Comparison of ENCODE assay signal across 17 mouse cellular contexts in the genomic region with DNA sequence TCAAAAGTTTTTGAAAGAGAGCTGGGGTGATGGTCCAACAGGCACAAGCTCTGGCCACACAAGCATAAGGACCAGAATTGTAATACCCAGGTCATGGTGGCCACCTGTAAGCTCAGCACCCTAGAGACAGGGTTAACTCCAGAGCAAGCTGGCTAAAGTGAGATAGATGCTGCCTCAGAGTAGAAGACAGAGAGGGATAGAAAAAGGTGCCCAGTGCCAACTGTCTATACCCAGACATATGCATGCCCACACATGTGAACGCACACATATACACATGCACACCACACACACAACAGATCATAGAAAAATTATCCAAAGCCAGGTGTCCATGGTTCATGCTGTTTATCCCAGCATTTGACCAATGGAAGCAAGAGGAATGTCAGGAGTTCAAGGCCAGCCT. TPM values are rescaled to one million over a fixed set of nuclear protein-coding genes. Genes with fewer than 3 reads are reported as not detected.
A peak's percentile ranks its signal among the peaks of the same experiment; 100 is the strongest.
DNase-seq lines count a peak whose midpoint lies in the region; ATAC-seq and TF ChIP-seq lines count a peak whose summit lies in the region.
"Had no signal": no experiment of that assay in that cellular context is flagged by ENCODE, and none has a peak within 500 bp of the region (broad histone marks: within the 10 kb centered on the region; RNA-seq: fewer than 3 reads in every experiment).

No protein-coding gene starts in this region.

- no peak overlapping the region for H3K4me2 ChIP-seq in forebrain, embryonic 11.5 days (ENCODE audit: low read depth, low read length, severe bottlenecking)
- no peak overlapping the region for H3K4me2 ChIP-seq in forebrain, embryonic 16.5 days (ENCODE audit: low read length)
- no peak overlapping the region for H3K4me2 ChIP-seq in hindbrain, embryonic 15.5 days
- H3K4me2 ChIP-seq in midbrain, embryonic 11.5 days, result no peak overlapping the region
- no peak overlapping the region for H3K4me2 ChIP-seq in midbrain, postnatal 0 days (ENCODE audit: low read depth, low read length, poor library complexity, severe bottlenecking)
- H3K4me2 ChIP-seq in hindbrain, postnatal 0 days (ENCODE audit: low read depth, low read length), result no peak overlapping the region
- H3K4me2 ChIP-seq: embryonic facial prominence, embryonic 12.5 days; intestine, embryonic 15.5 days; limb, embryonic 15.5 days had no signal

- 91% methylated on average over 1 of the region's 1 CpGs for WGBS in forebrain, embryonic 11.5 days
- WGBS in forebrain, embryonic 16.5 days, result 96% methylated on average over 1 of the region's 1 CpGs
- 90% methylated on average over 1 of the region's 1 CpGs for WGBS in hindbrain, embryonic 15.5 days
- WGBS in hindbrain, embryonic 10.5 days, result 95% methylated on average over 1 of the region's 1 CpGs
- 95% methylated on average over 1 of the region's 1 CpGs for WGBS in midbrain, embryonic 11.5 days
- WGBS in midbrain, postnatal 0 days, result 91% methylated on average over 1 of the region's 1 CpGs
- WGBS in hindbrain, postnatal 0 days, result 97% methylated on average over 1 of the region's 1 CpGs

- intact Hi-C loops in gastrocnemius, postnatal 36 days (cut with DNase I), result loop anchor here (5.0 kb wide), 1 partner anchor 168 kb away; no protein-coding TSS in a partner anchor

- H3K27ac ChIP-seq in forebrain, embryonic 11.5 days (ENCODE audit: low read depth, low read length), result no peak overlapping the region
- no peak overlapping the region for H3K27ac ChIP-seq in forebrain, embryonic 16.5 days (ENCODE audit: low read length)
- H3K27ac ChIP-seq in hindbrain, embryonic 15.5 days (replicated peaks), result no peak overlapping the region
- no peak overlapping the region for H3K27ac ChIP-seq in hindbrain, embryonic 10.5 days
- no peak overlapping the region for H3K27ac ChIP-seq in midbrain, embryonic 11.5 days (ENCODE audit: low read depth, low read length)
- no peak overlapping the region for H3K27ac ChIP-seq in midbrain, postnatal 0 days (ENCODE audit: low read depth, low read length)
- H3K27ac ChIP-seq in hindbrain, postnatal 0 days, result no peak overlapping the region
- H3K27ac ChIP-seq: embryonic facial prominence, embryonic 12.5 days; gastrocnemius, adult 2 months; intestine, embryonic 15.5 days; limb, embryonic 15.5 days had no signal

- H3K9ac ChIP-seq in forebrain, embryonic 11.5 days (ENCODE audit: low read length), result no peak overlapping the region
- no peak overlapping the region for H3K9ac ChIP-seq in forebrain, embryonic 16.5 days (replicated peaks; ENCODE audit: low read depth, low read length)
- no peak overlapping the region for H3K9ac ChIP-seq in hindbrain, embryonic 15.5 days
- no peak overlapping the region for H3K9ac ChIP-seq in midbrain, embryonic 11.5 days (ENCODE audit: low read length)
- H3K9ac ChIP-seq in midbrain, postnatal 0 days (replicated peaks; ENCODE audit: low read length, poor library complexity, severe bottlenecking), result no peak overlapping the region
- H3K9ac ChIP-seq in hindbrain, postnatal 0 days (replicated peaks; ENCODE audit: low read length), result no peak overlapping the region
- H3K9ac ChIP-seq: embryonic facial prominence, embryonic 12.5 days; intestine, embryonic 15.5 days; limb, embryonic 15.5 days had no signal

- H3K4me3 ChIP-seq in forebrain, embryonic 11.5 days (ENCODE audit: low read depth, low read length), result no peak overlapping the region
- no peak overlapping the region for H3K4me3 ChIP-seq in forebrain, embryonic 16.5 days (replicated peaks; ENCODE audit: low read length)
- no peak overlapping the region for H3K4me3 ChIP-seq in hindbrain, embryonic 15.5 days
- no peak overlapping the region for H3K4me3 ChIP-seq in hindbrain, embryonic 10.5 days
- no peak overlapping the region for H3K4me3 ChIP-seq in midbrain, embryonic 11.5 days (ENCODE audit: low read depth, low read length)
- no peak overlapping the region for H3K4me3 ChIP-seq in midbrain, postnatal 0 days (ENCODE audit: low read depth, low read length)
- no peak overlapping the region for H3K4me3 ChIP-seq in hindbrain, postnatal 0 days (ENCODE audit: low read length)
- H3K4me3 ChIP-seq: embryonic facial prominence, embryonic 12.5 days; erythroblast, embryonic 14.5 days; gastrocnemius, adult 2 months; intestine, embryonic 15.5 days; limb, embryonic 15.5 days had no signal

- no peak for DNase-seq in forebrain, embryonic 11.5 days (ENCODE audit: low spot score)
- DNase-seq in hindbrain, embryonic 10.5 days (ENCODE audit: low spot score), result no peak
- no peak for DNase-seq in midbrain, embryonic 11.5 days (ENCODE audit: low spot score, missing footprints)
- no peak for DNase-seq in midbrain, postnatal 0 days (ENCODE audit: low spot score)
- DNase-seq in hindbrain, postnatal 0 days (ENCODE audit: low spot score), result no peak
- DNase-seq in gastrocnemius, postnatal 36 days, result no peak
- DNase-seq: gastrocnemius, adult 2 months; thymus, adult 18-20 months; thymus, postnatal 36 days had no signal

- no peaks in the 10 kb centered on the region; the same call in 1 of the 2 replicates for H3K27me3 ChIP-seq in forebrain, embryonic 11.5 days (ENCODE audit: control insufficient read depth, insufficient read depth, low read length)
- no peaks in the 10 kb centered on the region for H3K27me3 ChIP-seq in forebrain, embryonic 16.5 days (replicated peaks; ENCODE audit: control insufficient read depth, insufficient read depth, low read length)
- no peaks in the 10 kb centered on the region for H3K27me3 ChIP-seq in hindbrain, embryonic 15.5 days
- H3K27me3 ChIP-seq in hindbrain, embryonic 10.5 days (ENCODE audit: insufficient read depth, poor library complexity, severe bottlenecking), result no peaks in the 10 kb centered on the region
- H3K27me3 ChIP-seq in midbrain, embryonic 11.5 days (ENCODE audit: control insufficient read depth, insufficient read depth, low read length), result no peaks in the 10 kb centered on the region
- H3K27me3 ChIP-seq in midbrain, postnatal 0 days (ENCODE audit: insufficient read depth, low read length), result no peaks in the 10 kb centered on the region
- no peaks in the 10 kb centered on the region for H3K27me3 ChIP-seq in hindbrain, postnatal 0 days (ENCODE audit: insufficient read depth, low read length)
- H3K27me3 ChIP-seq: embryonic facial prominence, embryonic 12.5 days; intestine, embryonic 15.5 days; limb, embryonic 15.5 days had no signal

- 0 out of 2 replicates have a peak, but pooled peaks have one; percentile 24 for ATAC-seq in forebrain, embryonic 11.5 days (replicated peaks; ENCODE audit: low FRiP score)
- ATAC-seq in forebrain, embryonic 16.5 days, result no peak; the same call in 1 of the 2 replicates
- ATAC-seq in hindbrain, embryonic 15.5 days (ENCODE audit: low FRiP score, low read depth), result peak; percentile 40; the same call in 1 of the 2 replicates
- 0 out of 2 replicates have a peak, but pooled peaks have one; percentile 35 for ATAC-seq in midbrain, embryonic 11.5 days (ENCODE audit: low FRiP score)
- no peak for ATAC-seq in midbrain, postnatal 0 days (ENCODE audit: low FRiP score)
- ATAC-seq in hindbrain, postnatal 0 days, result 0 out of 2 replicates have a peak, but pooled peaks have one; percentile 18

- H3K9me3 ChIP-seq in forebrain, embryonic 11.5 days (ENCODE audit: control insufficient read depth, low read length), result no peaks in the 10 kb centered on the region
- no peaks in the 10 kb centered on the region for H3K9me3 ChIP-seq in forebrain, embryonic 16.5 days (ENCODE audit: control insufficient read depth, low read length)
- no peaks in the 10 kb centered on the region for H3K9me3 ChIP-seq in hindbrain, embryonic 15.5 days
- H3K9me3 ChIP-seq in hindbrain, embryonic 10.5 days, result no peaks in the 10 kb centered on the region
- no peaks in the 10 kb centered on the region for H3K9me3 ChIP-seq in midbrain, embryonic 11.5 days (ENCODE audit: control insufficient read depth, low read length)
- no peaks in the 10 kb centered on the region for H3K9me3 ChIP-seq in midbrain, postnatal 0 days (ENCODE audit: low read length)
- no peaks in the 10 kb centered on the region for H3K9me3 ChIP-seq in hindbrain, postnatal 0 days (ENCODE audit: low read length)
- H3K9me3 ChIP-seq: embryonic facial prominence, embryonic 12.5 days; intestine, embryonic 15.5 days; limb, embryonic 15.5 days had no signal

- no peaks in the 10 kb centered on the region for H3K36me3 ChIP-seq in forebrain, embryonic 11.5 days (ENCODE audit: control insufficient read depth, insufficient read depth, low read length)
- H3K36me3 ChIP-seq in forebrain, embryonic 16.5 days (ENCODE audit: control insufficient read depth, insufficient read depth), result no peaks in the 10 kb centered on the region
- H3K36me3 ChIP-seq in hindbrain, embryonic 15.5 days, result no peaks in the 10 kb centered on the region
- no peaks in the 10 kb centered on the region for H3K36me3 ChIP-seq in hindbrain, embryonic 10.5 days
- no peaks in the 10 kb centered on the region for H3K36me3 ChIP-seq in midbrain, embryonic 11.5 days (ENCODE audit: control insufficient read depth, insufficient read depth, low read length)
- H3K36me3 ChIP-seq in midbrain, postnatal 0 days (ENCODE audit: insufficient read depth, low read length), result 0 out of 2 replicates have a peak, but pooled peaks cover 2% of the 10 kb centered on the region
- no peaks in the 10 kb centered on the region for H3K36me3 ChIP-seq in hindbrain, postnatal 0 days (ENCODE audit: insufficient read depth, low read length)
- H3K36me3 ChIP-seq: embryonic facial prominence, embryonic 12.5 days; intestine, embryonic 15.5 days; limb, embryonic 15.5 days had no signal

- TF ChIP-seq CTCF in midbrain, postnatal 0 days (IDR thresholded peaks at IDR 0.05), result no peak
- no peak for TF ChIP-seq CTCF in hindbrain, postnatal 0 days (IDR thresholded peaks at IDR 0.05; ENCODE audit: low read depth)

- H3K4me1 ChIP-seq in forebrain, embryonic 11.5 days (replicated peaks; ENCODE audit: control insufficient read depth, insufficient read depth, low read length), result no peaks in the 10 kb centered on the region
- H3K4me1 ChIP-seq in forebrain, embryonic 16.5 days (replicated peaks; ENCODE audit: control insufficient read depth, insufficient read depth, low read length), result no peaks in the 10 kb centered on the region
- H3K4me1 ChIP-seq in hindbrain, embryonic 15.5 days (replicated peaks), result no peaks in the 10 kb centered on the region
- no peaks in the 10 kb centered on the region for H3K4me1 ChIP-seq in hindbrain, embryonic 10.5 days (replicated peaks)
- H3K4me1 ChIP-seq in midbrain, embryonic 11.5 days (ENCODE audit: control insufficient read depth, insufficient read depth, low read length), result no peaks in the 10 kb centered on the region
- H3K4me1 ChIP-seq in midbrain, postnatal 0 days (ENCODE audit: insufficient read depth, low read length), result no peaks in the 10 kb centered on the region
- no peaks in the 10 kb centered on the region for H3K4me1 ChIP-seq in hindbrain, postnatal 0 days (ENCODE audit: insufficient read depth, low read length)
- H3K4me1 ChIP-seq: embryonic facial prominence, embryonic 12.5 days; intestine, embryonic 15.5 days; limb, embryonic 15.5 days had no signal

RNA-seq across cellular contexts. Expression of a gene that starts 9.5 kb away (rescaled TPM):
- 0.28 and 0.36 TPM in 2 replicates for polyA plus RNA-seq in forebrain, embryonic 11.5 days (2014; fragmentation: Nextera tagmentation; extraction: Ambion mirVana)
- polyA plus RNA-seq in forebrain, embryonic 16.5 days (2015; fragmentation: Nextera tagmentation; extraction: Ambion mirVana), result 0.24 and 0.53 TPM in 2 replicates
- 2.3 and 3.1 TPM in 2 replicates for polyA plus RNA-seq in hindbrain, embryonic 15.5 days (2015; fragmentation: Nextera tagmentation; extraction: Ambion mirVana)
- 0.10 and 0.58 TPM in 2 replicates for polyA plus RNA-seq in hindbrain, embryonic 10.5 days (2016; fragmentation: Nextera tagmentation; extraction: Ambion mirVana)
- 0.42 and 0.86 TPM in 2 replicates for polyA plus RNA-seq in midbrain, embryonic 11.5 days (2014; fragmentation: Nextera tagmentation; extraction: Ambion mirVana)
- total RNA-seq in midbrain, postnatal 0 days (2014; rRNA removed), result 1.9 and 3.7 TPM in 2 replicates
- polyA plus RNA-seq in midbrain, postnatal 0 days (2015; fragmentation: Nextera tagmentation; extraction: Ambion mirVana), result 0.76 and 0.93 TPM in 2 replicates
- 4.2 and 7.0 TPM in 2 replicates for total RNA-seq in hindbrain, postnatal 0 days (2014; rRNA removed)
- 3.3 and 3.9 TPM in 2 replicates for polyA plus RNA-seq in hindbrain, postnatal 0 days (2015; fragmentation: Nextera tagmentation; extraction: Ambion mirVana)
- total RNA-seq in gastrocnemius, postnatal 36 days (2021), result not detected
- total RNA-seq: gastrocnemius, adult 2 months; heart, postnatal 4 days; megakaryocyte, adult 5-6 weeks had no signal
- polyA plus RNA-seq: erythroblast, embryonic 14.5 days had no signal

RNA-seq across cellular contexts. Expression of a gene that starts 55.5 kb away (rescaled TPM):
- polyA plus RNA-seq in forebrain, embryonic 11.5 days (2014; fragmentation: Nextera tagmentation; extraction: Ambion mirVana), result 13.1 and 13.9 TPM in 2 replicates
- 9.5 and 9.8 TPM in 2 replicates for polyA plus RNA-seq in forebrain, embryonic 16.5 days (2015; fragmentation: Nextera tagmentation; extraction: Ambion mirVana)
- polyA plus RNA-seq in hindbrain, embryonic 15.5 days (2015; fragmentation: Nextera tagmentation; extraction: Ambion mirVana), result 7.5 and 8.5 TPM in 2 replicates
- 8.3 and 9.9 TPM in 2 replicates for polyA plus RNA-seq in hindbrain, embryonic 10.5 days (2016; fragmentation: Nextera tagmentation; extraction: Ambion mirVana)
- 26.2 and 31.9 TPM in 2 replicates for polyA plus RNA-seq in midbrain, embryonic 11.5 days (2014; fragmentation: Nextera tagmentation; extraction: Ambion mirVana)
- total RNA-seq in midbrain, postnatal 0 days (2014; rRNA removed), result 35.6 and 45.4 TPM in 2 replicates
- polyA plus RNA-seq in midbrain, postnatal 0 days (2015; fragmentation: Nextera tagmentation; extraction: Ambion mirVana), result 5.8 and 7.0 TPM in 2 replicates
- total RNA-seq in hindbrain, postnatal 0 days (2014; rRNA removed), result 31.2 and 32.7 TPM in 2 replicates
- polyA plus RNA-seq in hindbrain, postnatal 0 days (2015; fragmentation: Nextera tagmentation; extraction: Ambion mirVana), result 6.9 and 7.1 TPM in 2 replicates
- 10 to 100 TPM; 12.1 to 12.6 TPM for total RNA-seq in gastrocnemius, postnatal 36 days (2021)

Comparison
In these comparisons a context has a peak if more than half of its experiments do, and no peak if none do; other contexts are left out.
1. ATAC-seq: peak in forebrain, embryonic 11.5 days (single experiment), hindbrain, embryonic 15.5 days (single experiment), midbrain, embryonic 11.5 days (single experiment) and hindbrain, postnatal 0 days (single experiment); none in forebrain, embryonic 16.5 days (single experiment) and midbrain, postnatal 0 days (single experiment).